Mouse (Mus musculus) erythroblast, adult 5-6 weeks (primary cell): ENCODE results near the gene Olfr1415. TPM values are rescaled to one million over a fixed set of nuclear protein-coding genes. Genes with fewer than 3 reads are reported as not detected.
"Not testable (repeated sequence)": the region's sequence is repeated elsewhere in the genome, so short reads cannot be mapped to it uniquely, and the experiment has no call there.

Source experiments
- ATAC-seq: replicated peaks from 2 replicates; pipeline ENCODE4 v1.8.0; 2016; ENCODE audit warnings: moderate number of reproducible peaks, mild to moderate bottlenecking, moderate TSS enrichment, inconsistent platforms; ENCODE audit not compliant: poor library complexity, low FRiP score, severe bottlenecking
- total RNA-seq, 2 experiments: library from RNA; stranded (forward) in 1 of 2; stranded (reverse) in 1 of 2; fragments of 150-400 nt in 1 of 2; fragments of 200-764, 138-1000 nt in 1 of 2; gene quantifications; 2 replicates each; pipeline versions ENCODE4 v1.2.3 to v1.2.4; 2015 to 2017; ENCODE audit warnings: low replicate concordance in 2 of 2

The Olfr1415 gene
- total RNA-seq (2015; ENCODE audit: low replicate concordance) = not detected in 2 replicates
- not detected in 2 replicates for total RNA-seq (2017; ENCODE audit: low replicate concordance)

DNA sequence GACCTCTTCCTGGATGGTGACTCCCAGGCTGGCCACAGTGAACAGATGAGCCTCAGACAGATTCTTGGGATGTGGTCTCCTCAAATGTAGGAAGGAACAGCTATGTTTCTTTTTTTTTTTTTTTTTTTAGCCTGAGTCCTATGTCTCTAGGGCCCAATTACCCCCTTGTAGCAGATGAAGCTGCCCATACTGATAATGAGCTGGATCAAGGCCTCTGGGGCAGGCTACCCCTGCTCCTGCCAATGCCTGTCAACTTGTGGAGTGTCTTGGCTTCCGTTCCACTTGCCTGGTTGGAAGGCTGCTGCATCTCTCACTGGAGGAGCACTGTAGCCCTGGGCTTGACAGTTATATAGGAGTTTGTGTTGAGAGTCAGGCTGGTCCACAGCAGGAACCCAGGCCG is at the start of gene Olfr1415:
Gene Olfr1415 (minus strand): TSS at position 101 of the 400 bp plus-strand sequence.
- no peak for ATAC-seq

DNA sequence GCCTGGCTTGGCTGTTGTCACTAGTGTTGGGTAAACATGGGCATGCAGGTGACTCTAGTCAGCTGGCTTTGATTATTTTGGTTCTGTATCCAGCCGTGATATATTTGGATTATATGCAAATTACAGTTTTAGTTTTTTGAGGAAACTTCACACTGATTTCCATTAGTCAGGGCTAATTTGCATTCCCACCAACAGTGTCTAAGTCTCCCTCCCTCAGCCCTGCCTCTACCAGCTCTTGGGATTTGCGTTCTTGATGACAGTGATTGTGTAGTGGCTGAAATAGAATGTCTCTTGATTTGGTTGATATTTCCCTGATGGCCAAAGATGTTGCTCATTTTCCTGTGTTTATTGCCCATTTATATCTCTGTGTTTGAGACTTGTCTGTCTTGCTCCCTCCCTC is 43.2 kb upstream of the Olfr1415 start:
- ATAC-seq = no peak

DNA sequence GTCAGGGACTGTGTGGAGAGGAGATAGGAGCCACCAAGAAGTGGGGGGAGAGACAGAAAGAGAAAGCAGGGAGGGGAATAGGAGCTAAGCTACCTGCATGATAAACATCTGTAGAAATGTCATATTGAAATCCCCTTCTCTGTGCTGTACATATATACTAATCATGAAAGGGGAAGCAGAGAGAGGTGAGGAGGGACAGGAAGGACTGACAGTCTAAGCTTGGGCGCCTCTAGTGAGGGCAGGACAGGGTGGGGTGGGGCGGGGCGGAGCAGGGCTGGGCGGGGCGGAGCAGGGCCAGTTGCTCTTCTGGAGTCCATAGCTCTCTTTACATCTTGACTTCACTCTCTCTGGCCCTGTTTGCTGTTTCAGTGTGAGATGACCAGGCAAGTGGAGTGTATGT is 41.1 kb upstream of the Olfr1415 start:
- no peak for ATAC-seq

DNA sequence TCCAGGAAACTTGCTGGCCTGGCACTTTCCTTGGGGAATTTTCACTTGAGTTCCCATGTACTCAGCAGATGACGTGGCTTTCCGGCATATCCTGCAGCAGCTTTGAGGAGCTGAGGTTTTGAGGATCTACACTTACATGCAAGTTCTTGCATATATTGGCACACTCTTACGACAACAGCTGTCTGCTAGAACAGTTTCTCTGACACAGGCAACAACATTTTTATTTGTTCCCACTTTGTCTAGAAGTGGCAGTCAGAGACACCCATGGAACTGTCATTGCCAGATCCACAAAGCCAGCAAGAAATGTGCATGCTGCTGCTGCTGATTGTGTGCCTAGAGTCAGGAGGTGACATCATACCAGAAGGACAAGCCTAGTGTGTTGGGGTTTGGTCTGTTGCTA is 27.9 kb upstream of the Olfr1415 start:
- no peak for ATAC-seq

DNA sequence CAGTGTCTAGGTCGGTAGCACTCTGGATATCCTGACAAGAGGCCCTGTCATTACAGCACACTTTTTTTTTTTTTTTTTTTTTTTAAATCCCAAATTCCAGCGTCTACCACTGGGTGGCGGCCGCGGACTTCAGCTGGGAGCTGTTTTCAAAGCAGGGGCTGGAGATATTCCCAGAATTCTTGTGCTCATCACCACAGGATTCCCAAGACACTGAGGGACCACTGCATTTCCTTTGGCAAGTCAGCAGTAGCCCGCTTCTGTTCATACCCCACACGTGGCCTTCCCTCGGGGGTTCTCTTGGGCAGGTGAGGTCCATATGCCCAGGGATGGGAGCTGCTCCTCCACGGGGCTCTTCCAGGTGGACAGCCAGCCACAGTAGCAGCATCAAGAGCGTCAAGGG is 25.5 kb upstream of the Olfr1415 start:
- no peak for ATAC-seq

DNA sequence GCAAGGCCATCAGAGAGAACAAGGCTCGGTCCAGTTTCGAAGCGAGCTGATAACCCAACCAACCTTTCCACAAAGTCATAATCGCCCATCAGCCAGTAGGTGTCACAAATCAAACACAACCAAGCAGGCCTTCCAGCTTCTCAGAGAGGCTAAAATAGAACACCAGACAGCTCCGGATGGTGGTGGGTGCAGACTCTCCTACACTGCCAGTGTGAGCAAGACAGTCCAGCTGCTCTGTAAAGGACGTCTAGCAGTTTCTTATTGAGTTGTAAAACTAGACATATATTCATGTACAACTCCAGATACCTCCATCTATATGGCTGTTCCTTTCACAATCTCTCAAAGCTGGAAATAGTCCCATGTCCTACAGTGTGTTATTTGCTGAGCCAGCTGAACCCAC is 23.1 kb upstream of the Olfr1415 start:
- ATAC-seq = no peak

DNA sequence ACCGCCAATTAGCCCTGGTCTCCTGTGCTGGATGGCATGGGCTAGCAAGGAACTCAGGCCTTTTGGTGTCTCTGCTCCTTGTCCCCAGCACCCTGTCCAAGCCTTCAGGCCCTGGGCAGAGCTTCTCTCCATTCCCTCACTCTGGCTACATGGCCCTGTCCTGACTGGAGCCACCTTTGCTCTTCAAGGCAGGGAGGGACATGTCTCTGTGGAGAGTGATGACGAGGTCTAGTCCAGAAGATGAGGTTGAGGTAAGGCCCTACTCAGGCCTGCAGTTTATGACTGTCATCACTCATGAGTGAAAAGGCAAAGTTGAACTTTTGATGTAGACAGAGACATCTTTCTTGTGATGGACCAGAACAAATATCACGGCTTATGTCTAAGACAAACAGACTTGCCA is 22.7 kb upstream of the Olfr1415 start, which contains the start of gene Olfr1414:
Gene Olfr1414 (minus strand): TSS at position 101 of the 400 bp plus-strand sequence.
- ATAC-seq = no peak

DNA sequence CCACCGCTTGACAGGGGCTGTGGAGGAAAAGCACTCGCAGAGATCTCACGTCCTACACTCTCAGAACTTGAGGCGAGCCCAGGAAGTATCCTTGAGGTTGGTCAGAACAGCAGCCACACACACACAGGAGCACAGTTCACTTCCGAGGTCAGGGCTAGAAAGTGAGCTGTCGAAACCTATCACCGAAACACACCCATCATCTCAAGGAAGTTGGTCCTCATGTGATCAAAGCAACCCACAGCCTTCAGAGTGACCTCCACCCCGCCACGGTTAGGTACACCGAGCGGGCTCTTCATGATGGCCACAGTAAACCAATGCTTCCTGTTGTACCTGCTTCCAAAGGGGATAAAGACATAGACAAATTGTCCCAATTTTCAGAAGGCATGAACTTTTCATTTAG is 19.5 kb upstream of the Olfr1415 start:
- ATAC-seq = no peak

DNA sequence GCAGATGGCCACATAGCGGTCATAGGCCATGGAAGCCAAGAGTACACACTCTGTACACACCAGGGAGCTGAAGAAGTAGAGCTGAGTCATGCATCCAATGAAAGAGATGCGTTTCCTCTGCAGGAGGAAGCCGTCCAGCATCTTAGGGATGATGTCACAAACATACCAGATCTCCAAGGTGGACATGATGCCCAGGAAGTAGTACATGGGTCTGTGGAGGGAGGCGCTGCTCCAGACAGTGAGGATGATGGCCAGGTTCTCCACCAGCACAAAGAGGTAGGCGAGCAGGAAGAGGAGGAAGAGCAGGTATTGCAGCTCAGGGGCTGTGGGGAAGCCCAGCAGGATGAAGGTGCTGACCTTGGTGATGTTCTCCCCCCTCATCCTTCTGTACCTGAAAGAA is 15.7 kb upstream of the Olfr1415 start:
- not testable (repeated sequence) for ATAC-seq

DNA sequence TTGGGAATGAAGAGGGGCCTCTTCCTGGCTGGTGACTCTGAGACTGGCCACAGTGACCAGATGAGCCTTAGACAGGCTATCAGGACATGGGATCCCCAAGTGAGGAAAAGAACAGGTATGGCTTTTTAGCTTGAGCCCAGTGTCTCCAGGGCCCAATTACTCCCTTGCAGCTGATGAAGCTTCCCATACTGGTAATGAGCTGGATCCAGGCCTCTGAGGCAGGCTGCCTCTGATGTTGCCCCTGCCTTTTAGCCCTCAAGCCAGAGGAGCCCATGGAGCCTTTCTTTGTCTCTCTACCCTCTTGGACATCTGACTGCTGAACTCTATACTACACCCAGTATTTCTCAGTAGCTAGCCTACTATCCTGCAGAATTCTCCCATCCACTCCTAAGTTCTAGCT is 10.9 kb downstream of the Olfr1415 start, which contains the start of gene Olfr1416:
Gene Olfr1416 (minus strand): TSS at position 101 of the 400 bp plus-strand sequence.
- no peak for ATAC-seq

DNA sequence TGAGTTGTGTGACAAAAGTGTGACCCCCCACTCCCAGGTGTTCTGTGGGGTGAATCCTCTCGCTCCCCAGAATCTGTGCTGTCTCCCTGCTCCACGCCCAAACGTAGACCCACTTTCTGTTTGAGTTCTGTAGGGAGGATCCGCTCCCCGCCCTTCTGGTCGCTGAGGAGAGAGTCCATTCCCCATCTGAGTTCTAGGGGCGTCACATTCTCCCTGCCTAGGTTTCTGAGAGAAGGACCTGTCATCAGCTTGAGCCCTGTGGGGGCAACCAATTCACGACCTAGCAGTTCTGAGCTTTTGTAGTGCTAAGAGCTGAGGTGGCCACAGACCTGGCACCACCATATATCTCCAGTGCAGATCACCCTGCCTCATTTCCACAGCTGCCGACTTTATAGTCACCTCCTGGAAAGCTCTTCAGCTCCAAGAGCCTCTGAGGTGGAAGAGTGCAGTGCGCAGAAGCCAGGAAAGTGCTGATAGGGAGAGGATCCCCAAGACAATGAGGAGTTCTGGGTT is 21.8 kb downstream of the Olfr1415 start:
- ATAC-seq = peak; percentile 70; the same call in 1 of the 2 replicates

DNA sequence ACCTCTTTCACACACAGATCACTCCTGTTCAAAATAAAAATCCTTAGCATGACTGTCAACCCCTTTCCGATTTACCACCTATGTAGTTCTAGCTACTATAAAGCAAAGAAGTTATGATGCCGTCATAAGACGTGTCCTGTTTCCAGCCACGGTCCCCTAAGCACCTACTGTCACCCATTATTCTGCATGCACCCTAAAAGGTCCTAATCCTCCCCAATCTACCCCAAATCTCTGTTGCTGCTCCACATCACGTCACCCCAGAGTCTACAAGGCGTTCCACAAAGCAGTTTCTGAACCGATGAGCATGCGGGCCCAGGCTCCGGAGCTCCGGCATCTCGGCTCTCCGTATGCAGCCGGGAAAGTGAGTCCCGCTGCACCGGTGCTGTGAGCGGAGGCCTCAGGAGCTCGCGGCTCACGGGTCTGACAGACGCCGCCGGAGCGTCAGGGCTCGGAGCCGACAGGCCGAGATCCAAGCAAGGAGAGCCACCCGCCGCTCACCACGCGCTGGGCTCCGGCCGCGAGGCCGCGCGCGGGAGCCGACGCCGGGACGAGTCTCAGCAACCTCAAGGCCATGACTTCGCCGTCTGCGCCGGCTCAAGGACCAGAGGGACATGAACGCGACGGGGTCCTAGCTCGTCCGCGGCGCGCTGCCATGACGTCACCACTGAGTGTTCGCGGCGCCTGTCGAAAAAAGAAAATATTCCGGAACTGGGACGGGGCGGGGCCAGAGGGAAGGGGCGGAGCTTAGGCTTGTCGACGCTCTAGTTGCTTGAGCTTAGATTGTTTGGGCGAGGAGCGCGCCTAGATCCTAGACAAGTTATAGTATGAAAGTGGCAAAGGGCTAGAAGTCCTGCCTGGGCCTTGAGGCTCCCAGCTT is 22.5 kb downstream of the Olfr1415 start, which contains the start of gene Ndufa10:
Gene Ndufa10 (minus strand): TSS at position 696 of the 877 bp plus-strand sequence.
- peak; percentile 92 for ATAC-seq

DNA sequence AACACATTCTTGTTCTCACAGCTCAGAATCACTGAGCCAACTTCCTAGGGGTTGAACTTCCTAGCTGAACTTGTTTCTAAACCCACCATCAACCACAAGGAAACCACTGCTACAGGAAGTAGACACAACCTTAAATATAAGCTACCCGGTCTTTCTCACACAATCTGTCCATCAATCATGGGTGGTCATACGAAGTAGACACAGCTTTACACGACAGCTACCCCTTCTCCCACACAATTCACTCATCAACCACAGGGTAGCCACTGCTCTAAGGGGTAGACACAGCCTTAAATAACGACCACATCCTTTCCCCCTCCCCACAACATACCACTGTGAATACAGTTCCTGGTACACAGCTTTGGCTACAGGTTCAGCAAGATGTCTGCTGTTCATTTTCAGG is 27.0 kb downstream of the Olfr1415 start:
- ATAC-seq = no peak

DNA sequence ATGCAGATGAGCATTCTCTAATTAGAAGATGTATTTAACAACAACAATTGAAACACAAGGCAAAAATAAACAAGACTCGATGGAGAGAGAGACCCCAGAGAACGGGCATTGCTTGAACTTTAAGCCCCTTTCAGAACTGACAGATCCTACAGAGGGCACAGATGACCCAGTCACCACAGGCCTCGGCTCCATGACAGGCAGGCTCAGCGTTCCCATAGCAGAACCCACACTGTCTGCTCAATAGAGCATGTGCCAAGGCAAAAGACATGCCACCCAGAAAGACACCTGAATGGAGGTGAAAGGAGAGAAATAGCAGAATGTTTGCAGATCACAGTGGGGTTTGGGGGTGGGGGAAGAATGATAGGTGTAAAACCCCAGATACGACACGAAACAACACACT is 37.5 kb downstream of the Olfr1415 start:
- no peak for ATAC-seq

DNA sequence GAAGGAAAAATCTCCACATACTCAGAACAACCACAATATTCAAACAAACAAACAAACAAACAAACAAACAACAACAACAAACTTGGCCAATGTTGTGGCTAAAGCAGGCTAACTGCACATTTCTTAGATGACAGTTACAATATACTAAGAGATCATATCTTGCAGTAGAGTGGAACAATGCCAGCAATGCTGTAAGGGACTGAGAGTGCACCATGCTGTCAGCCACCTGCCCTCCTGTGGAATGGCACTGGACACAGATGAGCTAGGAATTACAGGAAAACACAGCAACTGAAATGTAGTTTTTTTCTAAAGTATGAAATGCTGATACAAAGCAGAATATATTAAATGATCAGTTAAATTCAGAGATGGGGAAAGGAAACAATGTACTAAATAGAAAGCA is 38.1 kb downstream of the Olfr1415 start:
- no peak for ATAC-seq

DNA sequence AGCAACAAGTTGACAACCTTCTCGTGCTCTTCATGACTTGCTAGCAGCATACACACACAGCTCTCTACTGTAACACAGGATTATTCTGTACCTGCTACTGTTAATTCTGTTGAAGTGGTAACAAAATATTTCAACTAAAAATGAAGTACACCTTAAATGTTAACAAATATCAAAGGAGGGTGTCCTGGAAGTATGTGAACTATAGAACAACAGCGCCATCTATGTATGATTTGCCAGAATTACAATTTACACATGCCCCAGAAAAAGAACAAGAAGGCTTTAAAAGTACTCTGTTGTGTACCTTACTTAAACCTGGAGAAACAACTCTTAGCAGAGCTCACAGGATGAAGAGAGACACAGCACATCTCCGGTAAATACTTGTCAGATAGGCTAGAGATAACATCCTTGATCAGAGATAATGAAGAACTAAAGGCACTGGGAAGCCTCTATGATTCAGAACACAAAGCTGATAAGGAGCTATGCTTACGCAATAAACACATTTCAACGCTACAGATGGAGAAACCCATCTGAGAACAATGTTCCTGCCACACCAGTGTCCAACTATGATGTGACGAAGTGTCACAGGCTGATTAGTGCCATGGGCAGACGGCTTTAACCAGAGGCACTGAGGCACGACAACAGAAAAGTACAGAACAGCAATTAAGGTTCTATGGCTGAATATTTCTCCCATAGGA is 42.0 kb downstream of the Olfr1415 start:
- ATAC-seq = 0 out of 2 replicates have a peak, but pooled peaks have one; percentile 57

DNA sequence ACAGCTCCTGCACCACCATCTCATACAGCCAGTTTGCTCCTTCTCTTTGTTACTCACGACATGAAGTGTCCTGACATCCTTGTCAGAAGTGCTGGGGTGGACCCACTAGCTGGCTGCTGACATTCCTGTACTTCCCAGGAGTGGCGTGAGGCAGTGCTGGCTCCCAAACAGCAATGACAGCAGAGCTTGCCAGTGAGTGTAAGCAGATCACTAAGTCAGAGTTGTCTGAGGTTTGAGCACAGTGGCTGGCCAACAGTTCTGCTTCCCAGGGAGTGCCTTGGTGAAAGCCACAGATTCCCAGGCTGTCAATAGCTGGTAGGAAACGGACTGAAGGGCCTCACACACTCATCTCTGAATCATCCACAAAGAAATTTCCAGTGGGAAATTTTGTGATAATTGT is 47.6 kb downstream of the Olfr1415 start:
- ATAC-seq = no peak

DNA sequence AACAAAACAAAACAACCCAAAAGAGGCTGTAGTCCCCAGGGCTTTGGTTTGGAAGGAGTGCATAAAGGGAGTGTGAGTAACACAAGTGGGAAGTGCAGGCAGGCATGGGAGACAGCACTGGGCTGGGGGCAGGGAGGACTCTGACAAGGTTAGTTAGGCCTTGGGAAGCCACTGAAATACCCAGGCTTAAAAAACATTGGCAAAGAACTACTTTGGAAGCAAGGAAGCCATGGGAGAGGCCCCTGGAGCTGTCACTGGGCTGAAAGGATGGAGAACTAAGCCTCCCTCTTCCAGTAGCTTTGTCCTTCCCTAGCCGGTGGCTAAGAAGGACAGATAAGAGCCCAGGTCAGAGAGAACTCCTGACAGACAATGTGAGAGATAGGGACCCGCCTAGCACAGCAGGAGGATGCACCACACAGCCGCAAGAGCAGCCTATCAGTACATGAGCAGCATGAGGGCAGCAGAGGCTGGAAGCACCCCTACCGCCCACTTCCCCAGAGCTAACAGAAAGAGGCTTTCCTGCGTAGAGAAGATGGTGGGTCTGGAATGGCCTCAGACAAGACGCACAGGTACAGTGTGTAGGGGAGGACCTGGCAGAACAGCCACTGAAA is 54.3 kb downstream of the Olfr1415 start:
- ATAC-seq = 0 out of 2 replicates have a peak, but pooled peaks have one; percentile 20

DNA sequence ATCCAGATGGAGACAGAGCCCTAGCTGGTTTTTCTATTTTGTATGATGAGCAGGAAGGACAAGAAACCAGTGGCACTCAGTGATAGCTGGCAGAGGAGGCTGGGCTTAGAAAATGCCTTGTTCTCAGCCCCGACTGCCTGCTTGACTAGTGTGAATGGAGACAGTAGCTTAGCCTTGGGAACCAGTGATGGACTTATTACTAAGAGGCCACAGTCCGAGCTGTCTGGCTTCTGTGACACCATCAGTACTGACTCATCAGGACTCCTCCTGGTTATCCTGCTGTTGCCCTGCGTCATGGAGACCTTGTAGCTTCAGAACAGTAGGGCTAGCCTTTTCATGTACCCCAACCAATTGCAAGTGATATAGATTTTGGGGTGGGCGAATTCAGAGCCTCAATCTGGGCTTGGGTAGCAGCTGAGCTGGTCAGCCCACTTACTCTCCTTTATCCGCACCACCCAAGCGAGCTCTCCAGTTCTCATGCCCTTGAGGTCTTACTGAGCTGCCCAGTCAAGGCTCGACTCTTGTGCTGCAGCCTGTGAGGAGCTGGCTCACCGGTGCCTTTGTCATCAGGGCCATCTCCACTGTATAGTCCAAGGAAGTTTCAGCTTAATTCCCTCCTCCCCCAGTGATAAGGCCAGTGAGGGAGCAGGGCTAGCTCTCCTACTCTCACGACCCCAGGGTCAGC is 55.7 kb downstream of the Olfr1415 start:
- no peak for ATAC-seq
